Mouse (Mus musculus): Measurements from ENCODE around the gene Actn2. TPM values are rescaled to one million over a fixed set of nuclear protein-coding genes. Genes with fewer than 3 reads are reported as not detected.

The Actn2 gene
- 0.23 TPM for polyA plus RNA-seq (2014; fragmentation: Illumina TruSeq; extraction: RNeasy Lipid Tissue Mini Kit (QIAGEN cat#74804); ENCODE audit: low read depth, low replicate concordance)

DNA sequence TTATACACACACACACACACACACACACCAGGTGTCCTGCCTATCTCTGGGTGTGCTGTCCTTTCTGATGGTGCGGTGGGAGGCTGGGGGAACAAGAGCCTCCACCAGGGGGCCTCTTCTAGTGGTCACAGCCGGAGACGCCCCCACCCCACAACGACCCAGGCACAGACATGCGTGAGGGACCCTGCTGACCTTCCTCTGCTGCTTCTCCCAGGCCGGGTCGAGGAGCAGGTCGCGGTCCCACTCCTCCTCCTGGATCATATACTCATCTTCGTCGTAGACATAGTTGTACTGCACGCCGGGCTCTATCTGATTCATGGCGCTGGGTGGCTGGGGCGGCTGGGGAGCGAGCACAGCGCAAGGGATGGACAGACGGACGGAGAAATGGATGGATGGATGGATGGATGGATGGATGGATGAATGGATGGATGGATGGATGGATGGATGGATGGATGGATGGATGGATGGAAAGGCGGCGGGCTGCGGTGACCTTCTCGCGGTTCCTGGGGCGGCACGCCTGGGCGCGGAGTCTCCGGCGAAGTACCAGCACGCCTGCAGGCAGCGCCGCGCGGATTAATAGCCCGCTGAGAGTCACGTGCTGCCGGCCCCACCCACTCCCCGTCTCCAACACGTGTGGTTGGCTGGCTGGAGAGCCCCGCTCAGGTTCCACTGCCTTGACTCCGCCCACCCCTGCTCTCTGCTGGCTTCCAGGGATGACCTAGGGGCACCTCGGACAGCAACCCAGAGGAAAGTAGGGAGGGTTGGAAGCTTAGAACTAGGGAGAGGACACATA, at the start of gene Actn2:
Gene Actn2, minus strand, starts transcription at position 578 of the 793 bp plus-strand sequence.

DNA sequence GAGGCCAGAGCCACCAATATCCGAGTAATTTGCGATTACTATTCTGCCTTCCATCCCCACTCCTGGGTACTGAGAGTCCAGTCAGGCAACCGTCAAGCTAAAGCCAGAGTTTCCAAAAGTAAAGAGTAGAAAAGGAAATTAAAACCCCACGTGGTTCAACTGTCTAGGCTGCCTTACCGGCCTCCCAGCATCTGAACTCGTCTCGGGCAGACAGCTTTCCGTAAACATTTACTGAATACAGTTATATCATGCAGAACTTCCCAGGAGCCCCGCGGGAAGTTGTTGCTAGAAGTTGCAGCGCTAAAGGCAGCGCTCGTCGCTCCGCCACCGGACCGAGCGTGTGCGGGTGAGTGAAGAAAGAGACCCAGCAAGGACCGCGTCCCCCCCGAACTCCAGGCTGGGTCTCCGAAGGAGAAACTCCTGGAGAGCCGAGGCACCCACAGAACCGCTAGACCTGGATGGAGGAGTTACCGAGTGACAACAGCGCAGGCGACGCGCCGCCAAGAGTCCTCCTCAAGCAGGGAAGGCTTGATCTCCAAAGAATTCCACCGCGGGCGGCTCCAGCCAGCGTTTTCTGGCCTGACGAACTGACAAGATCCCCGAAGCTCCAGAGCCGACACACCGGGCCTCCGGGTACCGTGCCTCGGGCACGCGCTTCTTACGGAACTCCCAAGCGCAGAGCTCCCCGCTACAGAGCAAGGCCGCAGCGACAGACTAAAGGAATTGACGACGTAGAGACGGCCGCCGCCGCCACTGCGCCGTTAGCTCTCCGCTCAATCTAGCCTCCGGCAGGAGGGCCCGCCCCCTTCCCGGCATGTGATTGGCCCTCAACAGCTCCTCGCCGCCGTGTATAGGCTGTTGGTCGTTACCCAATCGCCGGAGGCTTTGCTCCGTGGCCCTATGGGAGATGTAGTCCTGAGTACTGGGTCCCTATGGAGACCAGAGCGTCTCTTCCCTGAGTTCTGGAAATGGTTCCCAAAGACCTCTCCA, 82.9 kb downstream of the Actn2 start, which contains the start of gene Mtr:
Gene Mtr, minus strand, starts transcription at position 723 of the 990 bp plus-strand sequence.

Other genes starting within 250 kb of the Actn2 start
- gene Ryr2, start 233.8 kb downstream of the Actn2 start, polyA plus RNA-seq (2014; fragmentation: Illumina TruSeq; extraction: RNeasy Lipid Tissue Mini Kit (QIAGEN cat#74804); ENCODE audit: low read depth, low replicate concordance): 4.2 TPM
- 26.1 TPM for gene Mtr, start 82.6 kb downstream of the Actn2 start, polyA plus RNA-seq (2014; fragmentation: Illumina TruSeq; extraction: RNeasy Lipid Tissue Mini Kit (QIAGEN cat#74804); ENCODE audit: low read depth, low replicate concordance)
- gene Heatr1, start 54.3 kb upstream of the Actn2 start, polyA plus RNA-seq (2014; fragmentation: Illumina TruSeq; extraction: RNeasy Lipid Tissue Mini Kit (QIAGEN cat#74804); ENCODE audit: low read depth, low replicate concordance): 17.0 TPM
- gene Lgals8, start 124.2 kb upstream of the Actn2 start, polyA plus RNA-seq (2014; fragmentation: Illumina TruSeq; extraction: RNeasy Lipid Tissue Mini Kit (QIAGEN cat#74804); ENCODE audit: low read depth, low replicate concordance): 152 TPM
- gene Edaradd, start 179.7 kb upstream of the Actn2 start, polyA plus RNA-seq (2014; fragmentation: Illumina TruSeq; extraction: RNeasy Lipid Tissue Mini Kit (QIAGEN cat#74804); ENCODE audit: low read depth, low replicate concordance): not detected
- gene Ero1lb, start 225.1 kb upstream of the Actn2 start, polyA plus RNA-seq (2014; fragmentation: Illumina TruSeq; extraction: RNeasy Lipid Tissue Mini Kit (QIAGEN cat#74804); ENCODE audit: low read depth, low replicate concordance): 49.3 TPM

All from adrenal gland, adult 10 weeks (tissue).